8 mouse cellular contexts compared by ENCODE assay signal in genomic region chr2:140170803-140171553, GRCm38 (mm10). TPM values are rescaled to one million over a fixed set of nuclear protein-coding genes. Genes with fewer than 3 reads are reported as not detected.
A peak's percentile ranks its signal among the peaks of the same experiment; 100 is the strongest.
DNase-seq lines count a peak whose midpoint lies in the region; ATAC-seq lines count a peak whose summit lies in the region.

No protein-coding gene starts in this region.

- WGBS in kidney, embryonic 15.5 days = 7% methylated on average over 28 of the region's 28 CpGs
- 10% methylated on average over 28 of the region's 28 CpGs for WGBS in forebrain, embryonic 11.5 days
- 9% methylated on average over 28 of the region's 28 CpGs for WGBS in limb, embryonic 13.5 days
- 7% methylated on average over 28 of the region's 28 CpGs for WGBS in neural tube, embryonic 15.5 days

- peak; percentile 96 for ATAC-seq in kidney, embryonic 15.5 days (replicated peaks; ENCODE audit: low FRiP score)
- ATAC-seq in forebrain, embryonic 11.5 days (replicated peaks; ENCODE audit: low FRiP score) = peak; percentile 85
- ATAC-seq in limb, embryonic 13.5 days (ENCODE audit: low FRiP score, low read depth) = peak; percentile 95
- ATAC-seq in neural tube, embryonic 15.5 days (ENCODE audit: low FRiP score) = peak; percentile 84

- H3K9ac ChIP-seq in kidney, embryonic 15.5 days = peak overlapping the region; percentile 87
- H3K9ac ChIP-seq in forebrain, embryonic 11.5 days (ENCODE audit: low read length) = peak overlapping the region; percentile 86
- H3K9ac ChIP-seq in limb, embryonic 13.5 days = peak overlapping the region; percentile 90
- H3K9ac ChIP-seq in neural tube, embryonic 15.5 days (replicated peaks) = peak overlapping the region; percentile 92

- no peak for DNase-seq in kidney, postnatal 36 days
- peak; percentile 91 for DNase-seq in ZHBTc4 (ENCODE audit: low read depth, low spot score)
- no peak for DNase-seq in forebrain, embryonic 11.5 days (ENCODE audit: low spot score)
- DNase-seq in ovary, postnatal 14 days (ENCODE audit: low spot score) = no peak
- DNase-seq in retina, embryonic 14.5 days (ENCODE audit: low spot score) = no peak

- H3K4me1 ChIP-seq in kidney, embryonic 15.5 days = peaks cover 14% of the 10 kb centered on the region
- peaks cover 3% of the 10 kb centered on the region; the same call in 1 of the 2 replicates for H3K4me1 ChIP-seq in forebrain, embryonic 11.5 days (replicated peaks; ENCODE audit: control insufficient read depth, insufficient read depth, low read length)
- H3K4me1 ChIP-seq in limb, embryonic 13.5 days = peaks cover 20% of the 10 kb centered on the region
- peaks cover 26% of the 10 kb centered on the region for H3K4me1 ChIP-seq in neural tube, embryonic 15.5 days

- peaks cover 22% of the 10 kb centered on the region for H3K36me3 ChIP-seq in kidney, embryonic 15.5 days
- H3K36me3 ChIP-seq in forebrain, embryonic 11.5 days (ENCODE audit: control insufficient read depth, insufficient read depth, low read length) = no peaks in the 10 kb centered on the region
- peaks cover 22% of the 10 kb centered on the region for H3K36me3 ChIP-seq in limb, embryonic 13.5 days
- H3K36me3 ChIP-seq in neural tube, embryonic 15.5 days = peaks cover 17% of the 10 kb centered on the region

- H3K27ac ChIP-seq in kidney, embryonic 15.5 days = peak overlapping the region; percentile 88
- H3K27ac ChIP-seq in forebrain, embryonic 11.5 days (ENCODE audit: low read depth, low read length) = no peak overlapping the region
- peak overlapping the region; percentile 77; the same call in 1 of the 2 replicates for H3K27ac ChIP-seq in limb, embryonic 13.5 days
- H3K27ac ChIP-seq in neural tube, embryonic 15.5 days (replicated peaks) = peak overlapping the region; percentile 85

- no peaks in the 10 kb centered on the region for H3K9me3 ChIP-seq in kidney, embryonic 15.5 days (replicated peaks)
- H3K9me3 ChIP-seq in forebrain, embryonic 11.5 days (ENCODE audit: control insufficient read depth, low read length) = no peaks in the 10 kb centered on the region
- H3K9me3 ChIP-seq in limb, embryonic 13.5 days = no peaks in the 10 kb centered on the region
- H3K9me3 ChIP-seq in neural tube, embryonic 15.5 days (replicated peaks) = no peaks in the 10 kb centered on the region

- H3K4me2 ChIP-seq in kidney, embryonic 15.5 days = peak overlapping the region; percentile 69
- peak overlapping the region; percentile 71 for H3K4me2 ChIP-seq in forebrain, embryonic 11.5 days (ENCODE audit: low read depth, low read length, severe bottlenecking)
- peak overlapping the region; percentile 88 for H3K4me2 ChIP-seq in limb, embryonic 13.5 days (replicated peaks)
- H3K4me2 ChIP-seq in neural tube, embryonic 15.5 days = peak overlapping the region; percentile 75

- H3K27me3 ChIP-seq in kidney, embryonic 15.5 days = no peaks in the 10 kb centered on the region
- no peaks in the 10 kb centered on the region for H3K27me3 ChIP-seq in forebrain, embryonic 11.5 days (ENCODE audit: control insufficient read depth, insufficient read depth, low read length)
- no peaks in the 10 kb centered on the region for H3K27me3 ChIP-seq in limb, embryonic 13.5 days
- no peaks in the 10 kb centered on the region for H3K27me3 ChIP-seq in neural tube, embryonic 15.5 days (replicated peaks)

- peak overlapping the region; percentile 85 for H3K4me3 ChIP-seq in kidney, embryonic 15.5 days (replicated peaks)
- peak overlapping the region; percentile 85 for H3K4me3 ChIP-seq in forebrain, embryonic 11.5 days (ENCODE audit: low read depth, low read length)
- peak overlapping the region; percentile 90 for H3K4me3 ChIP-seq in limb, embryonic 13.5 days
- peak overlapping the region; percentile 91 for H3K4me3 ChIP-seq in neural tube, embryonic 15.5 days (replicated peaks)

RNA-seq across cellular contexts. Expression of gene Ndufaf5, which starts 0.5 kb away (rescaled TPM):
- 25.5 and 28.2 TPM in 2 replicates for polyA plus RNA-seq in kidney, embryonic 15.5 days (2015; fragmentation: Nextera tagmentation; extraction: Ambion mirVana)
- 29.4 and 31.6 TPM in 2 replicates for polyA plus RNA-seq in forebrain, embryonic 11.5 days (2014; fragmentation: Nextera tagmentation; extraction: Ambion mirVana)
- polyA plus RNA-seq in limb, embryonic 13.5 days (2015; fragmentation: Nextera tagmentation; extraction: Ambion mirVana) = 29.1 and 32.1 TPM in 2 replicates
- 56.4 and 69.4 TPM in 2 replicates for polyA plus RNA-seq in neural tube, embryonic 15.5 days (2015; fragmentation: Nextera tagmentation; extraction: Ambion mirVana)

RNA-seq across cellular contexts. Expression of gene Esf1, which starts 0.6 kb away (rescaled TPM):
- polyA plus RNA-seq in kidney, embryonic 15.5 days (2015; fragmentation: Nextera tagmentation; extraction: Ambion mirVana) = 29.0 and 31.7 TPM in 2 replicates
- 27.6 and 34.8 TPM in 2 replicates for polyA plus RNA-seq in forebrain, embryonic 11.5 days (2014; fragmentation: Nextera tagmentation; extraction: Ambion mirVana)
- 27.3 and 30.3 TPM in 2 replicates for polyA plus RNA-seq in limb, embryonic 13.5 days (2015; fragmentation: Nextera tagmentation; extraction: Ambion mirVana)
- 18.6 and 20.4 TPM in 2 replicates for polyA plus RNA-seq in neural tube, embryonic 15.5 days (2015; fragmentation: Nextera tagmentation; extraction: Ambion mirVana)

RNA-seq across cellular contexts. Expression of gene Gm17374, which starts 19.1 kb away (rescaled TPM):
- not detected in 2 replicates for polyA plus RNA-seq in kidney, embryonic 15.5 days (2015; fragmentation: Nextera tagmentation; extraction: Ambion mirVana)
- not detected in 2 replicates for polyA plus RNA-seq in forebrain, embryonic 11.5 days (2014; fragmentation: Nextera tagmentation; extraction: Ambion mirVana)
- not detected in 2 replicates for polyA plus RNA-seq in limb, embryonic 13.5 days (2015; fragmentation: Nextera tagmentation; extraction: Ambion mirVana)
- polyA plus RNA-seq in neural tube, embryonic 15.5 days (2015; fragmentation: Nextera tagmentation; extraction: Ambion mirVana) = not detected in 2 replicates
